Mouse (Mus musculus) limb, embryonic 10.5 days (tissue): ENCODE results near the gene Fam189b. TPM values are rescaled to one million over a fixed set of nuclear protein-coding genes. Genes with fewer than 3 reads are reported as not detected.
"Not testable (repeated sequence)": the region's sequence is repeated elsewhere in the genome, so short reads cannot be mapped to it uniquely, and the experiment has no call there.

Experiments used
- DNase-seq: peaks from one replicate; pipeline ENCODE4 v3.0.0-alpha.2; 2017; ENCODE audit warnings: low spot score
- H3K27ac ChIP-seq: fragments of 300-500 bp; sonication (generic); 2 replicates; pipeline ENCODE4 v1.5.1; 2016; ENCODE audit warnings: mild to moderate bottlenecking
- H3K27me3 ChIP-seq: fragments of 300-500 bp; sonication (generic); 2 replicates; pipeline ENCODE4 v1.6.1; 2016; ENCODE audit warnings: low read depth, mild to moderate bottlenecking; ENCODE audit not compliant: poor library complexity, severe bottlenecking
- H3K36me3 ChIP-seq: fragments of 300-500 bp; sonication (generic); 2 replicates; pipeline ENCODE4 v1.6.1; 2016; ENCODE audit warnings: mild to moderate bottlenecking, moderate library complexity
- H3K4me1 ChIP-seq: fragments of 300-500 bp; sonication (generic); 2 replicates; pipeline ENCODE4 v1.6.1; 2016
- H3K4me3 ChIP-seq: fragments of 300-500 bp; sonication (generic); 2 replicates; pipeline ENCODE4 v1.5.1; 2016; ENCODE audit warnings: mild to moderate bottlenecking, moderate library complexity
- H3K9me3 ChIP-seq: fragments of 300-500 bp; sonication (generic); replicated peaks from 2 replicates; pipeline ENCODE4 v1.6.1; 2016; ENCODE audit warnings: mild to moderate bottlenecking
- WGBS: fragments of 180-500 bp; shearing (Covaris S2); methylation state at CpG from one replicate; pipeline ENCODE4 v1.1.7; 2016; 5-methylcytosine and 5-hydroxymethylcytosine counted together
- polyA plus RNA-seq: library from polyadenylated mRNA; unstranded; fragments of >200 nt; fragmentation: Nextera tagmentation; extraction: Ambion mirVana; gene quantifications from 2 replicates; pipeline ENCODE4 v1.2.1, GENCODE M21; 2016

Gene Fam189b
- polyA plus RNA-seq, 1 experiment from 2014 or later, result 35.0 TPM

GRCm38 (mm10) chr3:89214681-89215411 lies 31.9 kb downstream of the Fam189b start, which contains the start of gene Thbs3:
Gene Thbs3 (plus strand): TSS chr3:89215180.
- Histone ChIP-seq H3K4me1 (peaks cover 41% of the 10 kb centered on the region), H3K27me3 (no peaks in the 10 kb centered on the region), H3K4me3 (peak within 1 kb of the TSS; percentile 78), H3K27ac (peak within 1 kb of the TSS; percentile 96), H3K36me3 (peaks cover 27% of the 10 kb centered on the region), H3K9me3 (no peaks in the 10 kb centered on the region)
- DNase-seq, result peak; percentile 64
- WGBS, result under 1% methylated on average over 19 of the region's 19 CpGs

- Histone ChIP-seq H3K9me3 (no peaks in the 10 kb centered on the region), H3K4me3 (peak overlapping the region; percentile 78), H3K27me3 (no peaks in the 10 kb centered on the region), H3K36me3 (peaks cover 17% of the 10 kb centered on the region), H3K27ac (peak overlapping the region; percentile 96), H3K4me1 (peaks cover 44% of the 10 kb centered on the region)
- peak; percentile 87 for DNase-seq
- WGBS, result 0% methylated on average over 6 of the region's 6 CpGs
Observed at GRCm38 (mm10) chr3:89215853-89216252, 32.9 kb downstream of the Fam189b start.

GRCm38 (mm10) chr3:89216407-89216806 lies 33.5 kb downstream of the Fam189b start:
- not testable (repeated sequence) for H3K9me3 ChIP-seq, H3K27me3 ChIP-seq, H3K4me3 ChIP-seq, H3K27ac ChIP-seq, DNase-seq
- Histone ChIP-seq H3K4me1 (peaks cover 49% of the 10 kb centered on the region), H3K36me3 (peaks cover 19% of the 10 kb centered on the region)
- WGBS, result 79% methylated on average over 7 of the region's 7 CpGs

- no peak for DNase-seq
- peaks cover 21% of the 10 kb centered on the region for H3K36me3 ChIP-seq
- no peak overlapping the region for H3K27ac ChIP-seq
- H3K4me3 ChIP-seq, result no peak overlapping the region
- H3K4me1 ChIP-seq, result peaks cover 40% of the 10 kb centered on the region
- H3K27me3 ChIP-seq, result no peaks in the 10 kb centered on the region
- WGBS, result 92% methylated on average over 1 of the region's 1 CpGs
- no peaks in the 10 kb centered on the region for H3K9me3 ChIP-seq
Observed at GRCm38 (mm10) chr3:89218271-89218670, 35.3 kb downstream of the Fam189b start.

- H3K27ac ChIP-seq, result no peak overlapping the region
- no peaks in the 10 kb centered on the region for H3K9me3 ChIP-seq
- H3K27me3 ChIP-seq, result peaks cover 1% of the 10 kb centered on the region; the same call in 1 of the 2 replicates
- whole genome bisulfite sequencing, result 42% methylated on average over 8 of the region's 8 CpGs
- no peak for DNase-seq
- H3K4me1 ChIP-seq, result peaks cover 35% of the 10 kb centered on the region
- no peak overlapping the region for H3K4me3 ChIP-seq
- peaks cover 34% of the 10 kb centered on the region for H3K36me3 ChIP-seq
Observed at GRCm38 (mm10) chr3:89219546-89219945, 36.6 kb downstream of the Fam189b start.

GRCm38 (mm10) chr3:89221167-89221566 lies 38.2 kb downstream of the Fam189b start:
- DNase-seq, result no peak
- H3K27me3 ChIP-seq, result peaks cover 17% of the 10 kb centered on the region
- WGBS, result 49% methylated on average over 5 of the region's 5 CpGs
- H3K36me3 ChIP-seq, result peaks cover 43% of the 10 kb centered on the region
- no peak overlapping the region for H3K27ac ChIP-seq
- peaks cover 34% of the 10 kb centered on the region for H3K4me1 ChIP-seq
- H3K4me3 ChIP-seq, result no peak overlapping the region
- H3K9me3 ChIP-seq, result no peaks in the 10 kb centered on the region

- Histone ChIP-seq H3K4me3 (no peak overlapping the region), H3K36me3 (peaks cover 40% of the 10 kb centered on the region)
- 81% methylated on average over 11 of the region's 11 CpGs for WGBS
Observed at GRCm38 (mm10) chr3:89224796-89225195, 41.9 kb downstream of the Fam189b start.

GRCm38 (mm10) chr3:89225321-89225815 lies 42.4 kb downstream of the Fam189b start:
- H3K27ac ChIP-seq, result peak overlapping the region; percentile 87; the same call in 1 of the 2 replicates
- 54% methylated on average over 12 of the region's 12 CpGs for WGBS
- peaks cover 40% of the 10 kb centered on the region for H3K36me3 ChIP-seq
- peaks cover 50% of the 10 kb centered on the region for H3K4me1 ChIP-seq
- peak overlapping the region; percentile 66 for H3K4me3 ChIP-seq
- peaks cover 45% of the 10 kb centered on the region for H3K27me3 ChIP-seq
- no peaks in the 10 kb centered on the region for H3K9me3 ChIP-seq
- DNase-seq, result no peak

More at GRCm38 (mm10) chr3:89224796-89225195, 41.9 kb downstream of the Fam189b start:
- H3K27me3 ChIP-seq, result peaks cover 39% of the 10 kb centered on the region
- peaks cover 52% of the 10 kb centered on the region for H3K4me1 ChIP-seq
- H3K27ac ChIP-seq, result no peak overlapping the region
- no peaks in the 10 kb centered on the region for H3K9me3 ChIP-seq
- no peak for DNase-seq

GRCm38 (mm10) chr3:89225918-89226317 lies 43.0 kb downstream of the Fam189b start:
- no peak for DNase-seq
- Histone ChIP-seq H3K9me3 (no peaks in the 10 kb centered on the region), H3K27ac (peak overlapping the region; percentile 87), H3K4me3 (peak overlapping the region; percentile 66), H3K27me3 (peaks cover 50% of the 10 kb centered on the region), H3K4me1 (peaks cover 48% of the 10 kb centered on the region), H3K36me3 (peaks cover 40% of the 10 kb centered on the region)
- 36% methylated on average over 4 of the region's 4 CpGs for WGBS

- peaks cover 44% of the 10 kb centered on the region for H3K4me1 ChIP-seq
Observed at GRCm38 (mm10) chr3:89226361-89226760, 43.4 kb downstream of the Fam189b start.

GRCm38 (mm10) chr3:89226900-89227299 lies 44.0 kb downstream of the Fam189b start, which contains the start of gene Mtx1:
Gene Mtx1 (minus strand): TSS chr3:89227088.
- no peaks in the 10 kb centered on the region for H3K9me3 ChIP-seq
- peak within 1 kb of the TSS; percentile 66 for H3K4me3 ChIP-seq
- under 1% methylated on average over 21 of the region's 21 CpGs for WGBS
- H3K27ac ChIP-seq, result peak within 1 kb of the TSS; percentile 87
- H3K27me3 ChIP-seq, result peaks cover 60% of the 10 kb centered on the region
- H3K36me3 ChIP-seq, result peaks cover 30% of the 10 kb centered on the region
- DNase-seq, result no peak
- H3K4me1 ChIP-seq, result peaks cover 45% of the 10 kb centered on the region

More at GRCm38 (mm10) chr3:89226361-89226760, 43.4 kb downstream of the Fam189b start:
- Histone ChIP-seq H3K4me3 (peak overlapping the region; percentile 66), H3K9me3 (no peaks in the 10 kb centered on the region), H3K27ac (peak overlapping the region; percentile 87), H3K36me3 (peaks cover 35% of the 10 kb centered on the region), H3K27me3 (peaks cover 54% of the 10 kb centered on the region)
- DNase-seq, result no peak
- 15% methylated on average over 11 of the region's 11 CpGs for WGBS

- Histone ChIP-seq H3K36me3 (peaks cover 27% of the 10 kb centered on the region), H3K27me3 (peaks cover 61% of the 10 kb centered on the region), H3K9me3 (no peaks in the 10 kb centered on the region), H3K4me1 (peaks cover 50% of the 10 kb centered on the region), H3K27ac (peak overlapping the region; percentile 87), H3K4me3 (peak overlapping the region; percentile 66)
- peak; percentile 93 for DNase-seq
- WGBS, result 4% methylated on average over 41 of the region's 41 CpGs
Observed at GRCm38 (mm10) chr3:89227307-89228179, 44.6 kb downstream of the Fam189b start.
